Mouse (Mus musculus) mesoderm, embryonic 11.5 days (tissue): ENCODE measurements at regions not wholly inside any gene's neighbourhood (a gene's known extent, or its start where the extent isn't known, plus 50 kb on each side); places are given as distances from the start of the nearest gene placed in this dataset.
"Not testable (repeated sequence)": the region's sequence is repeated elsewhere in the genome, so short reads cannot be mapped to it uniquely, and the experiment has no call there.

Experiments
- DNase-seq: peaks from one replicate; pipeline ENCODE4 v3.0.0-alpha.2; 2012; ENCODE audit warnings: low read depth, low spot score

GRCm38 (mm10) chr14:66484751-66485150 lies 475.7 kb upstream of the Gulo start:
- DNase-seq = not testable (repeated sequence)

DNA sequence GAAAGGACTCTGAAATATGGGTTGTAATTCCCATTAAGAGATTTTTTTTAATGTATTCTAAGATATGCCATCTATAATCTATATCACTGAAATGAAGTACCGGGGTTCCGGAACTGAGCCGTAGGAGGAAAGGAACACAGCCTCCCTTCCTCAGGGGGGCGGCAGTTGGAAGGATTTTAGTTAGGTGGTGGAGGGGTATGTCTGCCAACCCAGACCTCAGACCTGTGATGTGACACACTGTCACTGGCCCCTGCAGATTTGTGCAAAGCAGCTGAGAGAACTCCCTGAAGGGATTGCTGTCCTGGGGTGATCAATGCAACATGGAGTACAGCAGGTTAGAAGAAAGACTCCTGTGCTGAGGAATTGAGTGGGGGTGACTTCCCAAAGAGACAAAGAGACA lies 470.2 kb upstream of the Gulo start:
- no peak for DNase-seq

GRCm38 (mm10) chr14:66478562-66478961 lies 469.6 kb upstream of the Gulo start:
- DNase-seq = no peak

DNA sequence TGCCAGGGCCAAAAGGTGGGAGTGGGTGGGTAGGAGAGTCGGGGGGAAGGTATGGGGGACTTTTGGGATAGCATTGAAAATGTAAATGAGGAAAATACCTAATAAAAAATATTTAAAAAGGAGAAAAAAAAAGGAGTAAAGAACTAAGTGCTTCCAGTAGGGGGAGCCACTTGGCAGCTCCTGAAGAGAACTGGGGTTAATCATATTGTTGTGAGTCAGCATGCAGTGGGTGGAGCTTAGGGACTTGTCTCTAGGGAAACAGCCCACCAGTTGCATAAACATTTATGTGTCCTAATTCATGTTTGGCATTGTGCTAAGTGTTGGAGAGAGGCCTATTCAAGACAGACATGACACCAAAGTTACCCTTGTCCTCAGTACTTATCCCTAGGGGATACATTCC lies 466.0 kb upstream of the Gulo start:
- no peak for DNase-seq

GRCm38 (mm10) chr14:66473251-66473550 lies 464.2 kb upstream of the Gulo start:
- DNase-seq = no peak

DNA sequence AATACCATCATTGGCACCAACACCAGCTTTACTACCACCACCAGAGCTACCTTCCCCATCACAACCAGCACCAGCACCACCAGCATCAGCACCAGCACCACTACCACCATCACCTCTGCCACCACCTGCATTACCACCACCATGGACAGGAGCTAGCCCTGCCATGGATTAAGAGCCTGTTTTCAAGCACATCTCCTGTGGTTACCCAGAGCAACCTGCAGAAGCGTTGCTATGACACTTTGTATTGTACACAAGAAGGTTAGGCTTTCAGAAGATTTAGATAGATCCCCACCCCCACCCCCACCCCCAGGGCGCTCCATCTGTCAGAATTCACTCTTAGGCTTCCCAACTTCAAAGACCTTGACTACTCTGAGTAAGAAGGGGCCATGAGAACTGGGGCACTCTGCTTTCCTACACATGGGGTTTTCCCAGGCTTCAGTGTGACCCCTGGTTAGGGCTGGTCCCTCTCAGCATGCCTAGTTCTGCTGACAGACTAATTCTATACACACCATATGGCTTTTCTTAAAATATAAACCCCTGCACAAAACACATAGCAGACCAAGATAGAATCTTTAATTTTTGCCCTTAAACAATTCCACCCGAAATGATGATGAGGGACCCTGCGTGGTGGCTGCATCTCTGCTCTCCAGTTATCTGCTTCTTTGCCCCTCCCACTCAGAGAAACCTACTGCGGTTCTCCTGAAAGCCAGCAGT lies 463.7 kb upstream of the Gulo start:
- no peak for DNase-seq

DNA sequence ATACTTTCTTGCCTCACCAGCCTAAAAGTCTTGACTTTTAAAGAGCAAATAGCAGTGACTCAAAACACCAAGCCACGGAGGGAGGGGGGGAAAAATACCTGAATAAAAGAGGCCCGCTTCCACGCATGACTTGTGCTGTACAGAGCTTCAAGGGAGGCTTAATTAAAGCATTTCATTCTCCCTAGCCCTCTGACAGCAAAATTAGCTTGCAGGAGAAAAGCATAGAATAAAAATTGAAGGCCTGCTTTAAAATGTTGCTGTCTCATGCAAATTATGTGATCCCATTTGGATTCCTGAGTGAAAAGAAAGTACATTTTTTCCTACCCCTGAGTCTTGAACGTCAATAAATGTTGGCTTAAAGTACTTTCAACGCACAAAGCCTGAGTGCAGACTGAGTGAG lies 453.1 kb upstream of the Gulo start:
- DNase-seq = no peak

DNA sequence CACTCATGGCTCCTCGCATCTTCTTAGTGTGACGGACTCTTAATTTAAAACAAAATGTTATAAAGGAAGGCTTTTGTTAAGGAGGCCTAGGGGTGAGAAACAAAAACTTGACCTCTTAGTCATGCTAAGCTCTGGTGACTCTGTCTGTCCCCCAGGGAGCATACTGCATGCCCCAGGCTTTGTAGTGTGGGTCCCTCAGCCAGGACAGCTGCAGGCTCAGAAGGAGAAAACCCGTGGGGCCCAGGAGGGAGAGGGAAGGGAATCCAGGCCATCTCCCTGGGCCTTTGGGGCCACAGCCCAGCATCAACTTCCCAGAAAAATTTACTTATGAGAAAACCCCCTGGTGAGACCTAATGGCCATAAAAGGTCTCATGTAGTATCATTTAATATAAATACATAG lies 451.8 kb upstream of the Gulo start:
- peak; percentile 58 for DNase-seq

DNA sequence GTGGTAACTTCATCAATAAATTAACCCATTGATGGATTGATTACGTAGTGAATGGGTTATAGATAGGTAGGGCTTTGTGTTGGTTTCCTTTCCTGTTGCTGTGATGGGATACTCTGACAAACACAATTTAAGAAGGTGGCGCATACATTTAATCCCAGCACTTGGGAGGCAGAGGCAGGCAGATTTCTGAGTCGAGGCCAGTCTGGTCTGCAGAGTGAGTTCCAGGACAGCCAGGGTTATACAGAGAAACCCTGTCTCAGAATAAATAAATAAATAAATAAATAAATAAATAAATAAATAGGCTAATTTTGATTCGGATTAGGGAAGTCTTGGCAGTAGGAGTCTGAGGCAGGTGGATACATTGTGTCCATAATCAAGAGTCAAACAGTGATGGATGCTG lies 449.7 kb upstream of the Gulo start:
- DNase-seq = no peak

DNA sequence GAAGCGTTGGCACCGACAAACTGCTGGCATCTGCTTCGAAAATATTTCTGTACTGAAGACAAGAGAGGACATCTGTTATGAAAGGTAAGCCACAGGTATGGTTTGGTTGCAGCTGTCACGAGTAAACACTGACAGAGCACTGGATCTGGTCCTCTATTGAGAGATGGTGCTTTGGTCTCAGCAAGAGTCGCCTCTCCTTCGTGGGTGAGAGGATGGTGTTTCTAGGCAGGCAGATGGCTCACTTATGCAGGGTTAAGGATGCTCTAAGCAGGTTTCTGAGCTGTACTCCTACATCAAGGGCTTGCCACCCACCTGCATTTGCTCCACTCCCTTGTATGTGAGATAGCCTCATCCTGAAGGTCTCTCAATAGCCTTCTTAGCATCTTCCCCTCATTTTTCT lies 448.3 kb upstream of the Gulo start:
- no peak for DNase-seq

DNA sequence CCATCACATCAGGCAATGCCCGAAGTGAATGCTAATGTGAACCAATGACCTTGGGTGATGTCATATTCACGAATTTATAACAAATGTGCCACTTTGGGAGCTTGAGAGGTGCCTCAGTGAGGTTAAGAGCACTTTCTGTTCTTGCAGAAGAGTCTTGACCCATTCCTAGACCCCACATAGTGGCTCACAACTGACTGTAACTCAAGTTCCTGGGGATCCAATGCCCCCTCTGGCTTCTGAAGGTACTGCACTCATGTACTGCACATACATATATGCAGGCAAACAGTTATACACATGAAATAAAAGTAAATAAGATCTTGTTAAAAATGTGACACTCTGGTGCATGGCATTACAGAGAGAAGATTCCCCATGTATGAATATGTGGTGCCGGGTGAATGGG lies 443.8 kb upstream of the Gulo start:
- DNase-seq = no peak

- no peak for DNase-seq
Observed at GRCm38 (mm10) chr14:66450351-66450750, 441.3 kb upstream of the Gulo start.

DNA sequence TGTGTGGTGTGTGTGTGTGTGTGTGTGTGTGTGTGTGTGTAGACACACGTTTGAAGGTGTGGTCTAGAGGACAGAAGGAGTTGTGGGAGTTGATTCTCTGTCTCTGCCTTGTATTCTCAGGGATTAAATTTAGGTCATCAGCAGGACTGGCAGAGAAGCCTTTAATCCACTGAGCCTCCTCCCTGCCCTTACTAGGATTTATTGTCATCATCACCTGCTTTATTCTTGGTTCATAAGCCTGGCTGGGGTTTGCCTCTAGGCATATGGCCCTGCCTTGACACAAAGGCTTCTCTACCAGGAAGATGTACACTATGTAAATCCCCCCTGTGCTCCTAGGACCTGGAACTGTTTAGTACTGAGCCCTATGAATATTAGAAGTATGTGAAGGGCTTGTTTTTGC lies 433.6 kb upstream of the Gulo start:
- no peak for DNase-seq

GRCm38 (mm10) chr14:66441825-66442224 lies 432.8 kb upstream of the Gulo start:
- DNase-seq = no peak

- no peak for DNase-seq
Observed at GRCm38 (mm10) chr14:66438572-66438971, 429.6 kb upstream of the Gulo start.

GRCm38 (mm10) chr14:66438001-66438400 lies 429.0 kb upstream of the Gulo start:
- DNase-seq = no peak

GRCm38 (mm10) chr14:66431630-66432029 lies 422.6 kb upstream of the Gulo start:
- DNase-seq = no peak

DNA sequence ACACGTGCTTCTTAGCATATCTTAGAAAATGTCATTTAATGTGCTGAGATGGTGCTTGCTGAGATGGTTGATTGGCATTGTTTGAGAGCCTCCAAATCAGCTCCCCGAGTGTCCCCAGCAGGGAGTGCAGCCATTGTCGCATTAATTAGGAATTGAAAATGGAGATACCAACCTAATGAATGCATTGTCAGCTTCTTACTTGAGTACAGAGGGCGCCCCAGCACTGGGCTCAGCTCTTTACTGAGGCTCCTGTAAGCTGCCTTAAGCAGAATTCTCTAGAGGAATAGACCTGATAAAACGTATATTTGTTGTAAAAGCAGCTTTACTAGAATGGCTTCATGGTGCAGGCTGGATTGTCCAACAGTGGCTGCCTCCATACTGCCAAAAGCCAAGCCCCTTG lies 415.1 kb upstream of the Gulo start:
- DNase-seq = no peak
